Mouse (Mus musculus) E14TG2a.4 (cell line): ENCODE measurements at regions not wholly inside any gene's neighbourhood (a gene's known extent, or its start where the extent isn't known, plus 50 kb on each side); places are given as distances from the start of the nearest gene placed in this dataset.

ENCODE experiments used
- CTCF ChIP-seq: conservative IDR thresholded peaks from 2 replicates; pipeline ENCODE4 v1.5.1; 2014; ENCODE audit warnings: low read length
- NANOG ChIP-seq: IDR thresholded peaks from 2 replicates; pipeline ENCODE4 v1.6.1; 2014; ENCODE audit warnings: borderline replicate concordance, low read length, mixed read lengths

DNA sequence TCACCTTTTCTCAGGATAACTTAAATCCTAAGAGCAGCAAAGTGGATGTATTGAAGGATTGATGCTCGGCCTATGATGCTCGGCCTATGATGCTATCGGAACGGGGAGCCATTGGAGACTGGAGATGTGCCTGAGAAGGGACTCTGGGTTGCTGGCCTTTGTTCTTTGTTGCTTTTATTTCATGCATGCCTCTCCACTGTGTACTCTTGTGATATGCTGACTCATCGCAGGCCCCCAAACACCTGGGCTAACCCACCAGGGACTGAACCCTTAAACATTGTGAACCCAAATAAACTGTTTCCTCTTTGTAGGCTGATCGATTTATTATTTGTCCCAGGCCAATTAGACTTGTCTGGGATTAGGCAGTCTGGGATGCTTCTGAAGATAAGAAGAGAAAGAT, 61.9 kb downstream of the Pdcl3 start:
- TF ChIP-seq CTCF (no peak), NANOG (no peak)
